Mouse (Mus musculus) urinary bladder, adult 18-20 months (tissue): ENCODE data around the gene Col27a1.

Experiments
- DNase-seq, 2 experiments: peaks; one replicate each; pipeline ENCODE4 v3.0.0; 2022; ENCODE audit warnings: low spot score in 2 of 2, mixed read lengths in 2 of 2

The Col27a1 gene

GRCm38 (mm10) chr4:63259066-63259465 lies 45.3 kb downstream of the Col27a1 start:
- no peak for DNase-seq

- no peak for DNase-seq
These were observed 46.7 kb downstream of the Col27a1 start for GRCm38 (mm10) chr4:63260506-63260905.

- DNase-seq = no peak
These were observed 49.1 kb downstream of the Col27a1 start for GRCm38 (mm10) chr4:63262941-63263340.

GRCm38 (mm10) chr4:63266276-63266675 lies 52.5 kb downstream of the Col27a1 start:
- DNase-seq = no peak

- no peak for DNase-seq
These were observed 53.3 kb downstream of the Col27a1 start for GRCm38 (mm10) chr4:63267121-63267520.

- DNase-seq = no peak
These were observed 53.8 kb downstream of the Col27a1 start for GRCm38 (mm10) chr4:63267586-63267985.

GRCm38 (mm10) chr4:63268777-63269176 lies 55.0 kb downstream of the Col27a1 start:
- DNase-seq = no peak

- DNase-seq = no peak
These were observed 60.7 kb downstream of the Col27a1 start for GRCm38 (mm10) chr4:63274516-63274915.

GRCm38 (mm10) chr4:63275251-63275650 lies 61.4 kb downstream of the Col27a1 start:
- DNase-seq = peak in 1 of 2 experiments; percentile 31

- DNase-seq = no peak
These were observed 62.8 kb downstream of the Col27a1 start for GRCm38 (mm10) chr4:63276571-63276970.

- peak in 1 of 2 experiments; percentile 20 for DNase-seq
These were observed 65.0 kb downstream of the Col27a1 start for GRCm38 (mm10) chr4:63278821-63279220.

- no peak for DNase-seq
These were observed 67.9 kb downstream of the Col27a1 start for GRCm38 (mm10) chr4:63281694-63282093.

GRCm38 (mm10) chr4:63283319-63283718 lies 69.5 kb downstream of the Col27a1 start:
- DNase-seq = no peak

- DNase-seq = no peak
These were observed 72.2 kb downstream of the Col27a1 start for GRCm38 (mm10) chr4:63286034-63286433.

- no peak for DNase-seq
These were observed 74.7 kb downstream of the Col27a1 start for GRCm38 (mm10) chr4:63288497-63288896.

GRCm38 (mm10) chr4:63290081-63290480 lies 76.3 kb downstream of the Col27a1 start:
- no peak for DNase-seq

- DNase-seq = peak in 1 of 2 experiments; percentile 59
These were observed 77.3 kb downstream of the Col27a1 start for GRCm38 (mm10) chr4:63291075-63291474.

- no peak for DNase-seq
These were observed 77.9 kb downstream of the Col27a1 start for GRCm38 (mm10) chr4:63291658-63292057.

GRCm38 (mm10) chr4:63295641-63296040 lies 81.8 kb downstream of the Col27a1 start:
- DNase-seq = no peak

- DNase-seq = no peak
These were observed 82.5 kb downstream of the Col27a1 start for GRCm38 (mm10) chr4:63296263-63296662.

GRCm38 (mm10) chr4:63296876-63297275 lies 83.1 kb downstream of the Col27a1 start:
- DNase-seq = no peak

- no peak for DNase-seq
These were observed 84.4 kb downstream of the Col27a1 start for GRCm38 (mm10) chr4:63298191-63298590.

- DNase-seq = no peak
These were observed 88.8 kb downstream of the Col27a1 start for GRCm38 (mm10) chr4:63302641-63303040.
